Mouse (Mus musculus) heart, postnatal 14 days (tissue): ENCODE data around the gene Sh3bp4. TPM values are rescaled to one million over a fixed set of nuclear protein-coding genes. Genes with fewer than 3 reads are reported as not detected.

Experiments used
- DNase-seq, 2 experiments: peaks; one replicate each; pipeline ENCODE4 v3.0.0; 2021 to 2022
- intact Hi-C: fragments of 180-260 bp; cut with DNase I; formaldehyde crosslinking; loops from one replicate; pipeline ENCODE4 v1.15.1; 2025
- total RNA-seq, 2 experiments: library from RNA; stranded (reverse); gene quantifications; 2 replicates each; pipeline ENCODE4 v1.2.3; 2021

The Sh3bp4 gene
- total RNA-seq, 2 experiments from 2014 or later = 15.5 to 17.1 TPM

- intact Hi-C loops = loop anchor here (2.0 to 5.0 kb wide), 3 partner anchors 67 to 312 kb away; no protein-coding TSS in a partner anchor
- peak; percentile 48 to 54 for DNase-seq
Observed at GRCm38 (mm10) chr1:89069479-89070102, 624 bp upstream of the Sh3bp4 start.

- intact Hi-C loops = loop anchor here (2.0 to 5.0 kb wide), 3 partner anchors 66 to 314 kb away; no protein-coding TSS in a partner anchor
- DNase-seq = peak; percentile 59 to 65
Observed at GRCm38 (mm10) chr1:89070871-89071361, 701 bp downstream of the Sh3bp4 start.

- intact Hi-C loops = loop anchor here (2.0 to 5.0 kb wide), 3 partner anchors 65 to 314 kb away; no protein-coding TSS in a partner anchor
- DNase-seq = no peak
Observed at GRCm38 (mm10) chr1:89071371-89072142, 1.3 kb downstream of the Sh3bp4 start.

GRCm38 (mm10) chr1:89072143-89072990 is 2.2 kb downstream of the Sh3bp4 start:
- intact Hi-C loops = loop anchor here (5.0 kb wide), 1 partner anchor 315 kb away; no protein-coding TSS in a partner anchor
- no peak for DNase-seq

GRCm38 (mm10) chr1:89073291-89073846 is 3.2 kb downstream of the Sh3bp4 start:
- DNase-seq = no peak
- intact Hi-C loops = loop anchor here (5.0 kb wide), 1 partner anchor 316 kb away; no protein-coding TSS in a partner anchor

GRCm38 (mm10) chr1:89074678-89075077 is 4.5 kb downstream of the Sh3bp4 start:
- intact Hi-C loops = loop anchor here (2.0 to 5.0 kb wide), 2 partner anchors 14 to 317 kb away; no protein-coding TSS in a partner anchor

DNA sequence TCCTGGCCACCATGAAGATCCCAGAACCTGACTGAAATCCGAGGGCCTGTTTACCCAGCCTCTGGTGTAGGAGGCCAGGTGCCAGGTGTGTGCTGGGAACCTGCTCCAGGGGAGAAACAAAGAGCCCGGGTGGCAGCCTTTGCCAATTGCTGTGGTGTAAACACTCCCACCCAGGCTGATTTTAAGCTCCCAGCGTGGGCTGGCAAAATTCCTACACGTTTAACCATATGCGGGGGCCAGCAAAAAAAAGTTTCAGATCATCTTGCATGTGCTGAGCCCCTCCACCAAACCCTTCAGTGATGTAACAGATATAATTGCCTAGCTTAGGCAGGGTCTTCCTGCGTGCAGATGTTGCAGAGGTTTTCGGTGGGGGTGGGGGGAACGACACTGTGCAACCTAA is 4.9 kb downstream of the Sh3bp4 start:
- DNase-seq = no peak
- intact Hi-C loops = loop anchor here (2.0 kb wide), 1 partner anchor 14 kb away; no protein-coding TSS in a partner anchor

More at GRCm38 (mm10) chr1:89074678-89075077, 4.5 kb downstream of the Sh3bp4 start:
- no peak for DNase-seq

GRCm38 (mm10) chr1:89076777-89077176 is 6.6 kb downstream of the Sh3bp4 start:
- peak in 1 of 2 experiments; percentile 1 for DNase-seq
- intact Hi-C loops = no loop called here

GRCm38 (mm10) chr1:89078240-89078639 is 8.0 kb downstream of the Sh3bp4 start:
- DNase-seq = no peak
- intact Hi-C loops = no loop called here

DNA sequence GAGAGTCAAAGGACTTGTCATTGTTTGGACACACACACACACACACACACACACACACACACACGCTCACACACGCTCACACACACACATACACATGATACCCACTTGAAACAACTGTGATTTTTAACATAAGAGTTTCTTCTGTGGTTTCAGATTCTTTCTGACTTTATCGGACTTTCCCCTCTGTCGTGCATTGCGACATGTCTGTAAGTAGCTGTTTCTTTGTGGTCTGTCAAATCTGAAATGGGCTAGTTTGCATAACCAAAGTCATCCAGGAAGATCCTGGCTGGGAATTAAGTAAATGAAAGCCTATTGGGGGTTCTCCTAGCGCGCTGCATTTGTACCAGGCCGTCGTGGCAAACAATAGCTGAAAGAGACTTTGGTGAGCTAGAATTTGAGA is 8.5 kb downstream of the Sh3bp4 start:
- DNase-seq = no peak
- intact Hi-C loops = no loop called here

GRCm38 (mm10) chr1:89079239-89079638 is 9.0 kb downstream of the Sh3bp4 start:
- intact Hi-C loops = no loop called here
- no peak for DNase-seq

DNA sequence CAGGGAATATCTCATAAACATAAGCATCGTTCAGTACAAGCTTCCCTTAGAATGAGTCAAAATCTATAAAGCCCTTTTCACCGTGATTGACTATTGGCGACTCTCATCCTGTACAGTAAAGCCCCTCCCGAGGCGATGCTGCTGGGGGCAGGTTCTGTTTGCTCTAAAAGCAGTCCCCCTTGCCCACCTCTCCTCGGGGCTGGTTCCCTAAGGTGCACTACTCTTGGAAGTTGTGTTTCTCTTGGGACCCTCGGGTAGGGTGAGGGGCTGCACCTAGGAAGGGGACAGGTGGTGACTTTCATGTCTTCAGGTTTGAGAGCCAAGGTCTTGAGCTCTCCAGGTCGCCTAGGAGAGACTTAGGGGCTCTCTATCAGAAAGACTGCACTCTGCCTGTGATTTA is 10.2 kb downstream of the Sh3bp4 start:
- DNase-seq = peak in 1 of 2 experiments; percentile 1
- intact Hi-C loops = no loop called here

GRCm38 (mm10) chr1:89080795-89081194 is 10.6 kb downstream of the Sh3bp4 start:
- peak in 1 of 2 experiments; percentile 1 for DNase-seq
- intact Hi-C loops = no loop called here

DNA sequence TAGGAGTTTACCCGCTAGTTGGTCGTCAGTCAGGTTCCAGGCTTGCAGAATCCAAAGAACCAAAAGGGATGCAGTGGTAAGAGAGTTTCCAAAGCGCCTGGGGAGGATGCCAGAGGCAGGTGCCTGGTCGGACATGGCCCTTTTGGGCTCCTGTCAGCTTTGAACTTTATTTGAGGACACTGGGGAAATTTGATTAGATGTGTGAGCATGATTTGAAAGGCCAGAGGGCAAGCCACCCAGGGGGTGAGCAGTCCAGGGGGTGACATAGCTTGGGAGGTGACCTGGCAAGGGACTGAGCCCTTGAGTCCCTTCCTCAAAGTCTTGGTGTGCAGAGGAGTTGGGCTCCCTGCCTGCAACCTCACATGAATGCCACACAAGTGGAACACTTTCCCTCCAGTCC is 11.2 kb downstream of the Sh3bp4 start:
- intact Hi-C loops = no loop called here
- peak in 1 of 2 experiments; percentile 1 for DNase-seq

DNA sequence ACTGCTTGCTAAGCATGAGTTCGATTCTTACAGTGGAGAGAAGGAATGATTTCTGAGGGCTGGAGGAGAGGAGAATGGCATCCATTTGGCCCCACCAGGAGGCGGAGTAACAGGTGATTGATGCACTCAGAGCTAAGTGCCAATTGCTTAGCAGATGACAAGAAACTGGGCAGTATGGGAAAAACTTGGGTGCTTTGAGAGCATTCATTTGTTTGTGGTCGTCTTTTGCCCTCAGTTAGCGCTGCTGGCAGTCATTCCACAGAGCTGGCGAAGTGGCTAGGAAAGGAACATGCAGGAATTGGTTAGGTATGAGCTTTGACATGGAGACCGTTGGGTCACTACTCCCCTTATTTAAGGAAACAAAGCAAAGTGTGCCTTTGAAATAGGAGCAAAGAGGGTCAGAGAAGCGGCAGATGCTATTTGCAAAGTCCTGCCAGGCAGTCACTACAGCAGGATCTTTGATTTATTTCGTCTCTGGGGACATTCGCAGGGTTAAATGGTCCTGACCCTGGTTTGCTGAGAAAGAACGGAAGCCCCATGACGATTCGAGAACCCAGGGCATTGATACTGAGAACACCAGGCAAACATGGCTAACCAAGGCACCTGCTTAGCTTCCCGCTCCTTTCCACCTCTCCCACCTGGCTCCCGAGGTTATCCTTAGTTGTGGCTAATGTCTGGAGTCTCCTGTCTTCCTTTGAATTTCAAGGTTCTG is 12.1 kb downstream of the Sh3bp4 start:
- intact Hi-C loops = no loop called here

DNA sequence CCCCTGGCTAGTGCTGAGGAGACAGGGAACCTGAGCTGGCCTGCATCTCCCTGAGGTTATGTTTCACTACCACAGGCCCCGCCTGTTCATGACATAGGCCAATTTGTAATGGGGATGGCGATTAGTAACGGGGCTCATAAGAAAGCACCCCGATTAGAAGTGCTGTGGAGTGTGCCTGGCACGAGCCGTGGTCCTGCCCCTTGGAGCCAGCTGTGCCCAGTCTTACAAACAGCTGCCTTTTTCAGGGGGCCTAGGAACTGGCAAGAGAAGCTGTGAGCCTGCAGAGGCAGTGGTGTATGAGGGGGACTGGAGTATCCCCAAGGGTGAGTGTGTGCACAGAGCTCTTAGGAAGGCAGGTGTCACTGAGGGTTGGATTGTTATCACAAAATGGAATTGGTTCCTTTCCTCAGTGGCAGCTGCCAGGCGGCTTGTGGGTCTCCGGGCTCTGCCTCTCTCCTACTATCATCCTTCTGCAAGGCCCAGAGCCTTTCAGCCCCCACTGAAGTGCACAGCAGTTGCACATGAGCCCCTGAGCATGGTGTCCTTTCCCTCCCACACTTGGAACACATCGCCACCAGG is 16.4 kb downstream of the Sh3bp4 start:
- peak in 1 of 2 experiments; percentile 1 for DNase-seq
- intact Hi-C loops = no loop called here

More for the DNA sequence above, 12.1 kb downstream of the Sh3bp4 start:
- DNase-seq = peak in 1 of 2 experiments; percentile 1

DNA sequence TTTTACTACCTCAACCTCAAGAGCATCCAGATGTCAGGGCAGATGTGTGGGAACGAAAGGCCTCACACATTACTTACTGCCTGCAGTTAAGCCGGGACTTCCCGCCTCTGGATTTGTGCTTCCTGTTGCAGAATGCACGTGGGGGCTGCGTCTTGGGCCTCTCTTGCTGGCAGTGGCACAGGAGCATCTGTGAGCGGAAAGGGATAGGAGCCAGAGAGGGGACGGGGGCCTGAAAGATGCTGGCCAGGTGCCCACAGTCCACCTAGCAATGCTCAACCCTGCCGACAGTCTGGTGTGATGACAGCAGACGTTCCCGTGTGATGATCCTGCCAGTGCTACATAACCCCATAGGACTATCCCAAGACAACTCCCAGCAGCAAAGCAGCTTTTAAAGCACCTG is 17.9 kb downstream of the Sh3bp4 start:
- DNase-seq = peak; percentile 19 to 42
- intact Hi-C loops = loop anchor here (2.0 kb wide), 1 partner anchor 13 kb away; no protein-coding TSS in a partner anchor

GRCm38 (mm10) chr1:89088748-89089288 is 18.6 kb downstream of the Sh3bp4 start:
- intact Hi-C loops = loop anchor here (2.0 kb wide), 1 partner anchor 14 kb away; no protein-coding TSS in a partner anchor
- peak in 1 of 2 experiments; percentile 1 for DNase-seq
